Mouse (Mus musculus) CD4-positive, CD25-positive, alpha-beta regulatory T cell, adult 2 months (primary cell): ENCODE results near the gene Rbl2.
A peak's percentile ranks its signal among the peaks of the same experiment; 100 is the strongest.

ENCODE experiments used
- DNase-seq: peaks from one replicate; pipeline ENCODE4 v3.0.0-alpha.2; 2012; ENCODE audit warnings: low read depth, low spot score

The Rbl2 gene

GRCm38 (mm10) chr8:91106271-91106670, 36.4 kb downstream of the Rbl2 start:
- DNase-seq: no peak

GRCm38 (mm10) chr8:91111868-91112477, 42.1 kb downstream of the Rbl2 start:
- DNase-seq: peak; percentile 12

GRCm38 (mm10) chr8:91114428-91114827, 44.6 kb downstream of the Rbl2 start:
- no peak for DNase-seq

- no peak for DNase-seq
Measured at GRCm38 (mm10) chr8:91114910-91115309, 45.1 kb downstream of the Rbl2 start.

GRCm38 (mm10) chr8:91117537-91117936, 47.7 kb downstream of the Rbl2 start:
- peak; percentile 36 for DNase-seq

GRCm38 (mm10) chr8:91118131-91118530, 48.3 kb downstream of the Rbl2 start:
- DNase-seq: peak; percentile 64

- DNase-seq: no peak
Measured at GRCm38 (mm10) chr8:91124315-91124714, 54.5 kb downstream of the Rbl2 start.

- DNase-seq: no peak
Measured at GRCm38 (mm10) chr8:91126786-91127185, 56.9 kb downstream of the Rbl2 start.

- DNase-seq: no peak
Measured at GRCm38 (mm10) chr8:91132731-91133130, 62.9 kb downstream of the Rbl2 start.

- DNase-seq: no peak
Measured at GRCm38 (mm10) chr8:91133441-91134069, 63.7 kb downstream of the Rbl2 start.

- peak; percentile 98 for DNase-seq
Measured at GRCm38 (mm10) chr8:91134070-91134475, 64.2 kb downstream of the Rbl2 start.

GRCm38 (mm10) chr8:91134659-91135058, 64.8 kb downstream of the Rbl2 start:
- no peak for DNase-seq

GRCm38 (mm10) chr8:91135308-91136181, 65.7 kb downstream of the Rbl2 start:
- no peak for DNase-seq

- DNase-seq: no peak
Measured at GRCm38 (mm10) chr8:91140828-91141227, 71.0 kb downstream of the Rbl2 start.

GRCm38 (mm10) chr8:91147715-91148114, 77.9 kb downstream of the Rbl2 start:
- DNase-seq: peak; percentile 73

GRCm38 (mm10) chr8:91148643-91149178, 78.9 kb downstream of the Rbl2 start:
- no peak for DNase-seq

- DNase-seq: no peak
Measured at GRCm38 (mm10) chr8:91149298-91149697, 79.4 kb downstream of the Rbl2 start.

GRCm38 (mm10) chr8:91151531-91151930, 81.7 kb downstream of the Rbl2 start:
- DNase-seq: no peak

GRCm38 (mm10) chr8:91153831-91154230, 84.0 kb downstream of the Rbl2 start:
- no peak for DNase-seq

- DNase-seq: peak; percentile 50
Measured at GRCm38 (mm10) chr8:91154564-91154963, 84.7 kb downstream of the Rbl2 start.

- DNase-seq: no peak
Measured at GRCm38 (mm10) chr8:91158617-91159016, 88.8 kb downstream of the Rbl2 start.
